Mouse (Mus musculus): ENCODE measurements around the gene Olfr806. TPM values are rescaled to one million over a fixed set of nuclear protein-coding genes. Genes with fewer than 3 reads are reported as not detected.

Gene Olfr806
- total RNA-seq, 1 experiment = not detected

- Histone ChIP-seq H3K36me3 (ENCODE audit: control insufficient read depth, insufficient read depth, low read length, poor library complexity, severe bottlenecking) (no peaks in the 10 kb centered on the region), H3K4me1 (ENCODE audit: control insufficient read depth in 2 of 2, insufficient read depth in 2 of 2, low read length in 2 of 2, poor library complexity in 1 of 2) (no peaks in the 10 kb centered on the region), H3K9me3 (ENCODE audit: control insufficient read depth, insufficient read depth, low read depth, low read length) (no peaks in the 10 kb centered on the region), H3K9ac (ENCODE audit: insufficient read depth, low read depth, low read length, poor library complexity, severe bottlenecking) (no peak within 1 kb of the TSS), H3K4me3 (ENCODE audit: insufficient read depth in 1 of 2, low read depth in 1 of 2, low read length in 2 of 2, poor library complexity in 1 of 2, severe bottlenecking in 1 of 2) (no peak within 1 kb of the TSS), H3K27ac (ENCODE audit: insufficient read depth, low read depth, low read length, poor library complexity, severe bottlenecking) (no peak within 1 kb of the TSS)
- TF ChIP-seq CHD2 (IDR thresholded peaks at IDR 0.05; ENCODE audit: low read depth, low read length) (no peak), MAFK (IDR thresholded peaks at IDR 0.05; ENCODE audit: insufficient read depth, low read depth, low read length) (no peak), ZC3H11A (IDR thresholded peaks at IDR 0.05; ENCODE audit: borderline replicate concordance, low read depth, low read length) (no peak), ZNF384 (IDR thresholded peaks at IDR 0.05; ENCODE audit: low read depth, low read length) (no peak), HCFC1 (IDR thresholded peaks at IDR 0.05; ENCODE audit: borderline replicate concordance, insufficient read depth, low read length) (no peak)
- DNase-seq (ENCODE audit: low read depth, low spot score) = no peak
- in situ Hi-C loops (cut with MboI; ENCODE audit: low sequenced_read_pairs in 2 of 2, unreplicated experiment in 2 of 2) = no loop called here
Measured at GRCm38 (mm10) chr10:129729275-129729674, 12.4 kb downstream of the Olfr806 start, which contains the start of gene Olfr805. TSS of gene Olfr805 (minus strand) at chr10:129729375.

- TF ChIP-seq CHD2 (IDR thresholded peaks at IDR 0.05; ENCODE audit: low read depth, low read length) = no peak
- TF ChIP-seq ZNF384 (IDR thresholded peaks at IDR 0.05; ENCODE audit: low read depth, low read length) = no peak
- TF ChIP-seq MAFK (IDR thresholded peaks at IDR 0.05; ENCODE audit: insufficient read depth, low read depth, low read length) = no peak
- TF ChIP-seq HCFC1 (IDR thresholded peaks at IDR 0.05; ENCODE audit: borderline replicate concordance, insufficient read depth, low read length) = no peak
- no peak for TF ChIP-seq ZC3H11A (IDR thresholded peaks at IDR 0.05; ENCODE audit: borderline replicate concordance, low read depth, low read length)
Measured at GRCm38 (mm10) chr10:129702910-129703309, 38.8 kb downstream of the Olfr806 start, which contains the start of gene Olfr804. TSS of gene Olfr804 (plus strand) at chr10:129703210.

GRCm38 (mm10) chr10:129694186-129694585 is 47.5 kb downstream of the Olfr806 start, which contains the start of gene Olfr803:
TSS of gene Olfr803 (minus strand) at chr10:129694286.
- H3K27ac ChIP-seq (ENCODE audit: insufficient read depth, low read depth, low read length, poor library complexity, severe bottlenecking) = no peak within 1 kb of the TSS
- no peak for TF ChIP-seq CHD2 (IDR thresholded peaks at IDR 0.05; ENCODE audit: low read depth, low read length)
- TF ChIP-seq MAFK (IDR thresholded peaks at IDR 0.05; ENCODE audit: insufficient read depth, low read depth, low read length) = no peak
- no peak for TF ChIP-seq ZNF384 (IDR thresholded peaks at IDR 0.05; ENCODE audit: low read depth, low read length)
- DNase-seq (ENCODE audit: low read depth, low spot score) = no peak
- H3K4me3 ChIP-seq (ENCODE audit: insufficient read depth in 1 of 2, low read depth in 1 of 2, low read length in 2 of 2, poor library complexity in 1 of 2, severe bottlenecking in 1 of 2) = no peak within 1 kb of the TSS
- H3K9ac ChIP-seq (ENCODE audit: insufficient read depth, low read depth, low read length, poor library complexity, severe bottlenecking) = no peak within 1 kb of the TSS
- H3K4me1 ChIP-seq (ENCODE audit: control insufficient read depth in 2 of 2, insufficient read depth in 2 of 2, low read length in 2 of 2, poor library complexity in 1 of 2) = no peaks in the 10 kb centered on the region
- H3K9me3 ChIP-seq (ENCODE audit: control insufficient read depth, insufficient read depth, low read depth, low read length) = no peaks in the 10 kb centered on the region
- H3K36me3 ChIP-seq (ENCODE audit: control insufficient read depth, insufficient read depth, low read length, poor library complexity, severe bottlenecking) = no peaks in the 10 kb centered on the region
- in situ Hi-C loops (cut with MboI; ENCODE audit: low sequenced_read_pairs in 2 of 2, unreplicated experiment in 2 of 2) = no loop called here

More at GRCm38 (mm10) chr10:129702910-129703309, 38.8 kb downstream of the Olfr806 start, which contains the start of gene Olfr804:
- in situ Hi-C loops (cut with MboI; ENCODE audit: low sequenced_read_pairs in 2 of 2, unreplicated experiment in 2 of 2) = no loop called here
- Histone ChIP-seq H3K4me3 (ENCODE audit: insufficient read depth in 1 of 2, low read depth in 1 of 2, low read length in 2 of 2, poor library complexity in 1 of 2, severe bottlenecking in 1 of 2) (no peak within 1 kb of the TSS), H3K9me3 (ENCODE audit: control insufficient read depth, insufficient read depth, low read depth, low read length) (no peaks in the 10 kb centered on the region), H3K9ac (ENCODE audit: insufficient read depth, low read depth, low read length, poor library complexity, severe bottlenecking) (no peak within 1 kb of the TSS), H3K36me3 (ENCODE audit: control insufficient read depth, insufficient read depth, low read length, poor library complexity, severe bottlenecking) (no peaks in the 10 kb centered on the region), H3K27ac (ENCODE audit: insufficient read depth, low read depth, low read length, poor library complexity, severe bottlenecking) (no peak within 1 kb of the TSS), H3K4me1 (ENCODE audit: control insufficient read depth in 2 of 2, insufficient read depth in 2 of 2, low read length in 2 of 2, poor library complexity in 1 of 2) (no peaks in the 10 kb centered on the region)
- DNase-seq (ENCODE audit: low read depth, low spot score) = no peak

GRCm38 (mm10) chr10:129688069-129688468 is 53.7 kb downstream of the Olfr806 start, which contains the start of gene Olfr802:
TSS of gene Olfr802 (minus strand) at chr10:129688169.
- Histone ChIP-seq H3K27ac (ENCODE audit: insufficient read depth, low read depth, low read length, poor library complexity, severe bottlenecking) (no peak within 1 kb of the TSS), H3K9ac (ENCODE audit: insufficient read depth, low read depth, low read length, poor library complexity, severe bottlenecking) (no peak within 1 kb of the TSS), H3K9me3 (ENCODE audit: control insufficient read depth, insufficient read depth, low read depth, low read length) (no peaks in the 10 kb centered on the region), H3K4me3 (ENCODE audit: insufficient read depth in 1 of 2, low read depth in 1 of 2, low read length in 2 of 2, poor library complexity in 1 of 2, severe bottlenecking in 1 of 2) (no peak within 1 kb of the TSS), H3K4me1 (ENCODE audit: control insufficient read depth in 2 of 2, insufficient read depth in 2 of 2, low read length in 2 of 2, poor library complexity in 1 of 2) (no peaks in the 10 kb centered on the region), H3K36me3 (ENCODE audit: control insufficient read depth, insufficient read depth, low read length, poor library complexity, severe bottlenecking) (no peaks in the 10 kb centered on the region)
- DNase-seq (ENCODE audit: low read depth, low spot score) = no peak
- in situ Hi-C loops (cut with MboI; ENCODE audit: low sequenced_read_pairs in 2 of 2, unreplicated experiment in 2 of 2) = no loop called here
- TF ChIP-seq CHD2 (IDR thresholded peaks at IDR 0.05; ENCODE audit: low read depth, low read length) (no peak), ZC3H11A (IDR thresholded peaks at IDR 0.05; ENCODE audit: borderline replicate concordance, low read depth, low read length) (no peak), ZNF384 (IDR thresholded peaks at IDR 0.05; ENCODE audit: low read depth, low read length) (no peak), HCFC1 (IDR thresholded peaks at IDR 0.05; ENCODE audit: borderline replicate concordance, insufficient read depth, low read length) (no peak), MAFK (IDR thresholded peaks at IDR 0.05; ENCODE audit: insufficient read depth, low read depth, low read length) (no peak)

Other genes with a start within 250 kb of the Olfr806 start
- gene Olfr790, start 243.4 kb downstream of the Olfr806 start, total RNA-seq (2012; rRNA removed) = not detected in 2 replicates
- not detected in 2 replicates for gene Olfr791, start 220.1 kb downstream of the Olfr806 start, total RNA-seq (2012; rRNA removed)
- not detected in 2 replicates for gene Olfr792, start 202.8 kb downstream of the Olfr806 start, total RNA-seq (2012; rRNA removed)
- gene Olfr794, start 174.3 kb downstream of the Olfr806 start, total RNA-seq (2012; rRNA removed) = not detected in 2 replicates
- not detected in 2 replicates for gene Olfr796, start 129.4 kb downstream of the Olfr806 start, total RNA-seq (2012; rRNA removed)
- not detected in 2 replicates for gene Olfr798, start 114.0 kb downstream of the Olfr806 start, total RNA-seq (2012; rRNA removed)
- gene Olfr799, start 104.4 kb downstream of the Olfr806 start, total RNA-seq (2012; rRNA removed) = not detected in 2 replicates
- gene Olfr800, start 84.2 kb downstream of the Olfr806 start, total RNA-seq (2012; rRNA removed) = not detected in 2 replicates
- gene Olfr801, start 68.1 kb downstream of the Olfr806 start, total RNA-seq (2012; rRNA removed) = not detected in 2 replicates
- not detected in 2 replicates for gene Olfr802, start 53.8 kb downstream of the Olfr806 start, total RNA-seq (2012; rRNA removed)
- gene Olfr803, start 47.6 kb downstream of the Olfr806 start, total RNA-seq (2012; rRNA removed) = not detected in 2 replicates
- not detected in 2 replicates for gene Olfr804, start 38.7 kb downstream of the Olfr806 start, total RNA-seq (2012; rRNA removed)
- not detected in 2 replicates for gene Olfr805, start 12.5 kb downstream of the Olfr806 start, total RNA-seq (2012; rRNA removed)
- not detected in 2 replicates for gene Olfr807, start 15.9 kb upstream of the Olfr806 start, total RNA-seq (2012; rRNA removed)
- gene Olfr808, start 23.6 kb upstream of the Olfr806 start, total RNA-seq (2012; rRNA removed) = not detected in 2 replicates
- not detected in 2 replicates for gene Olfr809, start 32.7 kb upstream of the Olfr806 start, total RNA-seq (2012; rRNA removed)
- not detected in 2 replicates for gene Olfr810, start 53.0 kb upstream of the Olfr806 start, total RNA-seq (2012; rRNA removed)
- gene Olfr811, start 62.5 kb upstream of the Olfr806 start, total RNA-seq (2012; rRNA removed) = not detected in 2 replicates
- gene Olfr812, start 104.2 kb upstream of the Olfr806 start, total RNA-seq (2012; rRNA removed) = not detected in 2 replicates
- not detected in 2 replicates for gene Olfr813, start 113.4 kb upstream of the Olfr806 start, total RNA-seq (2012; rRNA removed)
- 0.22 and 0.26 TPM in 2 replicates for gene Olfr814, start 137.9 kb upstream of the Olfr806 start, total RNA-seq (2012; rRNA removed)
- 0.58 and 0.63 TPM in 2 replicates for gene Olfr815, start 163.9 kb upstream of the Olfr806 start, total RNA-seq (2012; rRNA removed)
- not detected in 2 replicates for gene Olfr816, start 173.7 kb upstream of the Olfr806 start, total RNA-seq (2012; rRNA removed)
- gene Olfr818, start 207.2 kb upstream of the Olfr806 start, total RNA-seq (2012; rRNA removed) = not detected in 2 replicates
- not detected in 2 replicates for gene Olfr819, start 225.3 kb upstream of the Olfr806 start, total RNA-seq (2012; rRNA removed)
- gene Olfr247, start 234.2 kb upstream of the Olfr806 start, total RNA-seq (2012; rRNA removed) = not detected in 2 replicates
- gene Gm10310, start 243.1 kb upstream of the Olfr806 start, total RNA-seq (2012; rRNA removed) = not detected in 2 replicates

Data from ES-E14 (cell line).